Mouse (Mus musculus) E14TG2a.4 (cell line): ENCODE measurements around the gene Myh9.

ENCODE experiments used
- CTCF ChIP-seq: conservative IDR thresholded peaks from 2 replicates; pipeline ENCODE4 v1.5.1; 2014; ENCODE audit warnings: low read length
- NANOG ChIP-seq: IDR thresholded peaks from 2 replicates; pipeline ENCODE4 v1.6.1; 2014; ENCODE audit warnings: borderline replicate concordance, low read length, mixed read lengths

DNA sequence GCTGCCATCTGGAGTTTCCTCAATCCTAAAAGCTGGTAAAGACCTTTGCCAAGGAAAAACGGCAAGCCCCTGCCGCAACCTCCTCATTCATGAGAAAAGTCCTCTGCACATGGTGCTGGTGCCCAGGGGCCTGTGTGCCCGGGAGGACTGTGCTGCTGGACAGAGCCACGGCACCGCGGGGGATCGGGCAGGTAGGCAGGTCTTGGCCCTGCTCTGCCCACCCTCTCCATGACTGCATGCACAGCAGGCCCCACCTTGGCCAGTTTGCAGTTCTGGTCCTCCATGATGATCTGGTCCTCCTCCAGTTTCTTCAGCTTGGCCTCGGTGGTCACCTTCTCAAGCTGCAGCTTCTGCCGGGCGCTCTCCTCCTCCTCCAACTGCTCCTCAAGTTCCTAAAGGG, 67.7 kb downstream of the Myh9 start:
- no peak for TF ChIP-seq CTCF
- no peak for TF ChIP-seq NANOG
